Mouse (Mus musculus) testis, adult 2 months (tissue): ENCODE results near the gene Foxc1. TPM values are rescaled to one million over a fixed set of nuclear protein-coding genes. Genes with fewer than 3 reads are reported as not detected.

ENCODE experiments used
- H3K27ac ChIP-seq: fragments of 200-500 bp; 2 replicates; pipeline ENCODE4 v1.5.1; 2012; ENCODE audit warnings: low read depth, low read length; ENCODE audit not compliant: control insufficient read depth, insufficient read depth
- H3K27me3 ChIP-seq: fragments of 200-500 bp; 2 replicates; pipeline ENCODE4 v1.6.1; 2012; ENCODE audit warnings: mild to moderate bottlenecking, low read length, moderate library complexity; ENCODE audit not compliant: control insufficient read depth, insufficient read depth
- H3K36me3 ChIP-seq: fragments of 200-500 bp; 2 replicates; pipeline ENCODE4 v1.6.1; 2012; ENCODE audit warnings: mild to moderate bottlenecking, low read length; ENCODE audit not compliant: control insufficient read depth, insufficient read depth
- H3K4me1 ChIP-seq: fragments of 200-500 bp; 2 replicates; pipeline ENCODE4 v1.6.1; 2012; ENCODE audit warnings: low read length; ENCODE audit not compliant: control insufficient read depth, insufficient read depth
- H3K4me3 ChIP-seq: fragments of 200-500 bp; 2 replicates; pipeline ENCODE4 v1.5.1; 2012; ENCODE audit warnings: low read depth, mild to moderate bottlenecking, low read length, moderate library complexity, mixed read lengths; ENCODE audit not compliant: control insufficient read depth
- CTCF ChIP-seq: fragments of 200-500 bp; IDR thresholded peaks from 2 replicates; pipeline ENCODE4 v1.5.1; 2012; ENCODE audit warnings: low read depth, mild to moderate bottlenecking, inconsistent platforms, low read length, moderate library complexity; ENCODE audit not compliant: control insufficient read depth, insufficient read depth, insufficient replicate concordance
- POLR2A ChIP-seq: fragments of 200-500 bp; IDR thresholded peaks from 2 replicates; pipeline ENCODE4 v1.6.1; 2012; ENCODE audit warnings: low read depth, mild to moderate bottlenecking, inconsistent platforms, low read length, moderate library complexity; ENCODE audit not compliant: control insufficient read depth
- polyA plus RNA-seq: library from polyadenylated mRNA; depleted of rRNA; stranded (reverse); fragments of >200 nt; gene quantifications from 2 replicates; pipeline ENCODE4 v1.2.3, GENCODE M21; 2012

Foxc1 gene
- polyA plus RNA-seq, 1 experiment = 0.16 TPM

GRCm38 (mm10) chr13:31780299-31780698 is 26.1 kb upstream of the Foxc1 start:
- no peaks in the 10 kb centered on the region for H3K36me3 ChIP-seq
- H3K27me3 ChIP-seq = no peaks in the 10 kb centered on the region
- H3K4me1 ChIP-seq = peaks cover 8% of the 10 kb centered on the region
- H3K27ac ChIP-seq = no peak overlapping the region
- H3K4me3 ChIP-seq = no peak overlapping the region
- no peak for TF ChIP-seq POLR2A
- TF ChIP-seq CTCF = no peak

DNA sequence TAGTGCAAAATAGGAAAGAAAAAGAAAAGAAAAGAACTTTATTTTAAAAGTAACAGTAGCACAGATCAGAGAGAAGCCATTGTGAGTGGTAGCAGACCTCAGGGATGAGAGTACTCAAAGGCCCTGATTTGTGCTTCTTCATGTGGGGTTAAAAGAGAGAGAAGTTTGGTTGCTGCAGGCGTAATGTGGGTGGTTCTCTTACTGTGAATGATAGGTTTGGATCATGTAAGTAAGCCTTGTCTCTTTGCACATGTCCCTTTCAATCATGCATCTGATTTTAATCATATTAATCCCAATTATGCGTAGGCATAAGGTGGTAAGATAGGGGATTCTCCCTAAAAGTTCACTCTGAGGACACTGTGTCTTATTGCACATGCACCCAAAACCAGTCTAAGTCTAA is 24.4 kb upstream of the Foxc1 start:
- Histone ChIP-seq H3K27me3 (no peaks in the 10 kb centered on the region), H3K4me1 (peaks cover 8% of the 10 kb centered on the region), H3K36me3 (no peaks in the 10 kb centered on the region), H3K4me3 (no peak overlapping the region), H3K27ac (no peak overlapping the region)
- no peak for TF ChIP-seq POLR2A
- no peak for TF ChIP-seq CTCF

DNA sequence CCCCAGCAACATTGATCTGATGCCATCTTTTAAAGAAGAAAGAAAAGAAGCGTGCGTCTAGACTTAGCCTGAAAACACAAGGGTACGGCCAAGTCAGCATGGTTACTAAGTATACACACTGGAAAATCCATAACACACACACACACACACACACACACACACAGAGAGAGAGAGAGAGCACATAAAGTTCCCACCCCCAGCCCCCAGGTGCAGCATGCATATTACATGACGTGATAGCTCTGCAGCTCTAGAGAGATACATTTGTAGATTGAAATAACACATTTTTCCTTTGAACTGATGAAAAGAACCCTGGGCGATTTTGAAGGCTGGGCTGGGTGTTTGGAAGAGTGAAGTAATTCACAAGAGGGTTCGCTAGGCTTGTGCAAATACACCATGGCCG is 21.7 kb upstream of the Foxc1 start:
- Histone ChIP-seq H3K4me3 (no peak overlapping the region), H3K27ac (no peak overlapping the region), H3K4me1 (peaks cover 2% of the 10 kb centered on the region; the same call in 1 of the 2 replicates), H3K27me3 (no peaks in the 10 kb centered on the region), H3K36me3 (no peaks in the 10 kb centered on the region)
- TF ChIP-seq CTCF = no peak

DNA sequence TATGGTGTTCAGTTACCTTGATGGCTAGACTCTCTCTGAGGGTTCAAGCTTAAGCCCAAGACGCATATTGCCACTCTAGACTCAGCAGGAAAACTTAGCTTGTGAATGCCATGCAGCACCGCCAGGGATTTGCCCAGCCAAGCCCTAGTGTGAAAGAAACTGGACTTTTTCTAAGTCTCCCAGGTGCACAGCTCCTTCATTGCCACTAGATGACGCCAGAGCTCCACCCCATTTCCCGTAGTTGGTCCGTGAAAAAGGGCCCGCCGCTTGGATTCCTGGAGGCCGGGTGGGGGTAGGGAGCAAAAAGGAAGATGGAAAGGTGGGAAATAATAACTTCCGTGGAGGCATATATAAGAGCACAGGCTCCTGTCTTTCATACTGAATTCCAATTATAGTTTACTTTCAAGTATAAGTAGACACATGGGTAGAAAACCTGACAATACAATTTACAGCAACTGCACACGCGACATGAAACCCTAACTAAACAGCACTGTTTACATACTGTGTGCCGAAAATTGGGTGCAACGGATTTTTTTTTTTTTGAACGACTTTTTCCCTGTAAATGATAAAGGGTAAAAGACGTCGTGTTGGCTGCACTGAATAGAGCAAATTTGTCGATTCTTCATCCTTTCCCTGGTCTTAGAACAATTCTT is 13.8 kb upstream of the Foxc1 start:
- Histone ChIP-seq H3K4me3 (no peak overlapping the region), H3K4me1 (no peaks in the 10 kb centered on the region; the same call in 1 of the 2 replicates), H3K27ac (no peak overlapping the region), H3K27me3 (no peaks in the 10 kb centered on the region), H3K36me3 (no peaks in the 10 kb centered on the region)
- TF ChIP-seq POLR2A = no peak
- peak; percentile 76 for TF ChIP-seq CTCF

DNA sequence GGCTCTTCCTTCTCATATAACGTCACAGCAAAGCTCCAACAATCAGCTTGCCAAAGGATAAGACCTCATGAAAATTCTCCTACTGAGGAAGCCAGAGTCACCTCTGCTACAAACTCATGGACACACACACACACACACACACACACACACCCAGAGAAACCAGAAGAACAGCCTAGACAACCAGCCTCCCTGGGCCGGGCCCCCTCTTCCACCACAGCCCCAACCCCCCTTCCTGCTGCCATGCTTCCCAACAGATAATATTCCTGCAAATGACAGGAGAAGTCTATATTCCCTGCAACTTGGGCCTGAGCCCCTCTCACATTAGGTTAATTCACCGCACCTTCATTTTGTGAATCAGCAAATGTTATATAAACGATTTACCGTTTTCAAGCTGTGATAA is 13.3 kb upstream of the Foxc1 start:
- TF ChIP-seq CTCF (no peak), POLR2A (no peak)
- Histone ChIP-seq H3K27me3 (no peaks in the 10 kb centered on the region), H3K27ac (no peak overlapping the region), H3K36me3 (no peaks in the 10 kb centered on the region), H3K4me3 (no peak overlapping the region), H3K4me1 (no peaks in the 10 kb centered on the region; the same call in 1 of the 2 replicates)

GRCm38 (mm10) chr13:31797346-31797745 is 9.1 kb upstream of the Foxc1 start:
- Histone ChIP-seq H3K4me1 (peaks cover 7% of the 10 kb centered on the region), H3K36me3 (no peaks in the 10 kb centered on the region), H3K27me3 (peaks cover 6% of the 10 kb centered on the region), H3K4me3 (no peak overlapping the region), H3K27ac (no peak overlapping the region)
- TF ChIP-seq POLR2A = no peak
- TF ChIP-seq CTCF = no peak

DNA sequence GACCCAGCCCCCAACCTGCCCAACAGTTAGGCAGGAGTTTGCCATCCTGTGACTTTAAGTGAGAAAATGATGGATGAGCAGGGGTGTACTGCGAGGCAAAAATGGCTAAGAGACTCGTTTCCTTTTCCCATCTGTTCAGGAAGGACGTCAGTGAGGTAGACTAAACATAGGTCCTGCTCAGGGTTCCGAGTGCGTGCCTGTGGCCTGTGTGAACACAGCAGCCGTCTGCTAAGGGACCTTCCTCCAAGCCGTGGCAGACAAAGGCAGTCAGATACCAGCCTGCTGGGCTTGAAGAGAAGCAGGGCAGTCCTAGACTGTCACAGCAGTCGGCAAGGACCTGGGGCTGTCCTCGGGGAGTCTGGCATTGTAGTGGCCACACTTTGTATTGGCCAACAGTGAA is 8.4 kb upstream of the Foxc1 start:
- Histone ChIP-seq H3K4me3 (no peak overlapping the region), H3K4me1 (peaks cover 8% of the 10 kb centered on the region), H3K36me3 (no peaks in the 10 kb centered on the region), H3K27ac (no peak overlapping the region), H3K27me3 (peaks cover 7% of the 10 kb centered on the region)
- no peak for TF ChIP-seq CTCF
- no peak for TF ChIP-seq POLR2A
